Mouse (Mus musculus): ENCODE results near the gene Lgr4. TPM values are rescaled to one million over a fixed set of nuclear protein-coding genes. Genes with fewer than 3 reads are reported as not detected.

The Lgr4 gene
- polyA plus RNA-seq, 1 experiment from 2014 or later, result 3.9 TPM

DNA sequence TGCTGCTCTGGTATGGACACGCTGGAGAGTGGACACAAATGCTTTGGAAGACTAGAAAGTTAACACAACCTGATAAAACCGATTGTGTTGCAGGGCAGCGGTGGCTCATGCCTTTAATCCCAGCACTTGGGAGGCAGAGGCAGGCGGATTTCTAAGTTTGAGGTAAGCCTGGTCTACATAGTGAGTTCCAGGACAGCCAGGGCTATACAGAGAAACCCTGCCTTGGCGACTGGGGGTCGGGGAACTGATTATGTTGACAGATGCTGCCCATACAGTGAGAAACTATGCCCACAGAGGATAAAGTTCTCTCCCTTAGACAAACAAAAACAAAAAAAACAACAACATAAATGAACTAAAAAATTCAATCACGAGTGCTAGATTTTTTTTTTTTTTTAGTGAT, 99.6 kb downstream of the Lgr4 start:
- Histone ChIP-seq H3K27ac (ENCODE audit: low read depth) (no peak overlapping the region), H3K4me2 (ENCODE audit: low read depth, low read length) (peak overlapping the region; percentile 76), H3K36me3 (replicated peaks; ENCODE audit: insufficient read depth, low read length) (peaks cover 16% of the 10 kb centered on the region; the same call in 1 of the 2 replicates), H3K9me3 (ENCODE audit: low read length) (no peaks in the 10 kb centered on the region), H3K9ac (replicated peaks) (peak overlapping the region; percentile 80), H3K27me3 (ENCODE audit: insufficient read depth, low read length) (no peaks in the 10 kb centered on the region), H3K4me1 (ENCODE audit: insufficient read depth) (peaks cover 6% of the 10 kb centered on the region; the same call in 1 of the 2 replicates), H3K4me3 (ENCODE audit: low read depth, low read length) (peak overlapping the region; percentile 76)
- WGBS (ENCODE audit: insufficient replicate concordance), result 32% methylated on average over 7 of the region's 7 CpGs
- no peak for TF ChIP-seq CTCF (IDR thresholded peaks at IDR 0.05; ENCODE audit: low read depth)
- no peak for TF ChIP-seq EP300 (IDR thresholded peaks at IDR 0.05; ENCODE audit: low read depth)
- ATAC-seq (no peak), DNase-seq (no peak)

DNA sequence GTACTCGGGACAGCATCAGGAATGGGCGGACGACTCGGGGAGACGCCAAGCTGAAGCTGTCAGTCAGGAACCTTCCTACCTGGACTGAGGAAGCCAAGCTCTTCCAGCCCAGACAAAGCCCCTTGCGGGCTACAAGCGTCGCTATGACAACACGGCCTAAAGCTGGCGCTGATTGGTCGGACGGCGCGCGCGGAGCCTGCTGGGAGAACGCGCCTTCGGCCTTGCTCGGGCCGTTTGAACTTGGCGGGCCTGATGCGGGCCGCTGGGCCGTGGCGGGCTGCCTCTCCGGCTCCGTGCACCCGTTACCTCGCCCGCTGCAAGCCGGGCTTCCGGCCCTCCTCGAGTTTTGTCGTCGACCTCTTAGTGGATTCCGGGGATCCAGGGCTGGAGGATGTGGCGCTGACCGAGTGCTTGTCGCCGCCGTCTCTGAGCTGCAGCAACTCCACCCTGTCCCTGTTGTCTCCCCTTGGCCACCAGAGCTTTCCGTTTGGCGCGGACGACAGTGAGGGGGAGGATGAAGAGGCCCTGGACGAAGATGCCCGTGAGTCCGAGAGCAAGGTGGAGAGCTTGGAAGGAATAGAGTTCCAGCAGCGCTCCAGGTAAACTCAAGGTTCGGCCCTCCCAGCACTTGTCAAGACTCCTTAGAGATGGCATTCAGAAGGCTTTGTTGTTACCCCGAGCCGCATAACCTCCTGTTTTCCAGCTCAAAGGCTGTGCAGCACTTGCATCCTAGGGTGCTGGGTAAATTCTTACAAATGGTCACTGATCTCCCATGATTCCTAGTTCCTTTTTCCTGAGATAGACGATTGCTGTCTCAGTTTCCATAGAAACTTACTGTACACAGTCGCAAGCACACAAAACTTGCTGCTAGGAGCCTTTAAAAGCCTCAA, 100.4 kb downstream of the Lgr4 start, which contains the start of gene Ccdc34:
Gene Ccdc34, plus strand, starts transcription at position 202 of the 890 bp plus-strand sequence.
- H3K9ac ChIP-seq (replicated peaks), result peak within 1 kb of the TSS; percentile 80
- H3K4me3 ChIP-seq (ENCODE audit: low read depth, low read length), result peak within 1 kb of the TSS; percentile 76
- peaks cover 13% of the 10 kb centered on the region; the same call in 1 of the 2 replicates for H3K36me3 ChIP-seq (replicated peaks; ENCODE audit: insufficient read depth, low read length)
- ATAC-seq, result peak; percentile 99
- H3K27ac ChIP-seq (ENCODE audit: low read depth), result peak within 1 kb of the TSS; percentile 68
- H3K4me1 ChIP-seq (ENCODE audit: insufficient read depth), result peaks cover 6% of the 10 kb centered on the region; the same call in 1 of the 2 replicates
- no peaks in the 10 kb centered on the region for H3K27me3 ChIP-seq (ENCODE audit: insufficient read depth, low read length)
- WGBS (ENCODE audit: insufficient replicate concordance), result under 1% methylated on average over 55 of the region's 55 CpGs
- TF ChIP-seq CTCF (IDR thresholded peaks at IDR 0.05; ENCODE audit: low read depth), result no peak
- TF ChIP-seq EP300 (IDR thresholded peaks at IDR 0.05; ENCODE audit: low read depth), result no peak
- no peaks in the 10 kb centered on the region for H3K9me3 ChIP-seq (ENCODE audit: low read length)
- peak within 1 kb of the TSS; percentile 76 for H3K4me2 ChIP-seq (ENCODE audit: low read depth, low read length)
- DNase-seq, result peak; percentile 93

DNA sequence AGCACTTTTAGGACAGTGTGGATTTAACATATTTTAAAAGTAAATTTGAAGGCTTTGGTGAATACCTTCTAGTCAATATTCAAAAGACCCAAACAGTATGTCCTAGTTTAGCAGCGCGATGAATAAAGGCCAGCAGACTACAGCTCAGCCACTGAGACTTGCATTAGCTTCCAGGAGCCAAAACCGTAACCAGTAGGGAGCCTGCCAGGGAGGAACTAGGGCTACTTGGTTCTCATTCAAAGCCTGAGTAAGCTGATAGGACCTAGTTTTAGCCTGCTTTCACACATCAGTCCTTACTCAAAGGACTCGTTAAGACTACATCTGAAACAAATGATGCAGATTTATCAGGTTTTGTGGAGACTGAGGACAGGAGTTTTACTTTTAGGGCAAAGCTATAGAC, 102.2 kb downstream of the Lgr4 start:
- H3K9ac ChIP-seq (replicated peaks), result no peak overlapping the region

DNA sequence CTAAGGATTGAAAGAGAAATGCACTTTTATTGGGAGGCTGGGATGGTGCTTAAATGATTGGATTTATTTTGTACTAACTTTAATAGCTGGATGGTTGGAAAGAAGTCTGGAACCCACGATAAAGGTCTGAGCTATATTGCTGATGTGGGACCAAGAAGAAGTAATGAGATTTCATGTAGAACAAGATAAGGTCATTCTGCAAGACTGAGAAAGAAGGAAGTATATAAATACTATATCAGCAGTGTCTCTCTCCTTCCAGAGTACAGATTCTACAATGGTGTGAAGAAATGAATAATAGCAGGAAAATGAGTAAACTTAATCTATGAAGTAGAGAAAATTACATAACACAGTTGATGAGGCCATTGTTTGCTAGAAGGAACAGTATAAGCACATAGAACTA, 103.0 kb downstream of the Lgr4 start:
- Histone ChIP-seq H3K4me1 (ENCODE audit: insufficient read depth) (peaks cover 6% of the 10 kb centered on the region; the same call in 1 of the 2 replicates), H3K9me3 (ENCODE audit: low read length) (no peaks in the 10 kb centered on the region), H3K27me3 (ENCODE audit: insufficient read depth, low read length) (no peaks in the 10 kb centered on the region), H3K27ac (ENCODE audit: low read depth) (no peak overlapping the region), H3K4me3 (ENCODE audit: low read depth, low read length) (no peak overlapping the region), H3K9ac (replicated peaks) (no peak overlapping the region), H3K4me2 (ENCODE audit: low read depth, low read length) (no peak overlapping the region), H3K36me3 (replicated peaks; ENCODE audit: insufficient read depth, low read length) (peaks cover 13% of the 10 kb centered on the region; the same call in 1 of the 2 replicates)
- WGBS (ENCODE audit: insufficient replicate concordance), result 87% methylated on average over 1 of the region's 1 CpGs
- no peak for TF ChIP-seq CTCF (IDR thresholded peaks at IDR 0.05; ENCODE audit: low read depth)
- no peak for TF ChIP-seq EP300 (IDR thresholded peaks at IDR 0.05; ENCODE audit: low read depth)
- ATAC-seq, result no peak
- DNase-seq, result no peak

More for the DNA sequence above, 102.2 kb downstream of the Lgr4 start:
- H3K27ac ChIP-seq (ENCODE audit: low read depth), result no peak overlapping the region
- peak overlapping the region; percentile 76; the same call in 1 of the 2 replicates for H3K4me2 ChIP-seq (ENCODE audit: low read depth, low read length)
- no peak for DNase-seq
- 91% methylated on average over 4 of the region's 4 CpGs for WGBS (ENCODE audit: insufficient replicate concordance)
- H3K4me1 ChIP-seq (ENCODE audit: insufficient read depth), result peaks cover 6% of the 10 kb centered on the region; the same call in 1 of the 2 replicates
- no peak for ATAC-seq
- no peaks in the 10 kb centered on the region for H3K9me3 ChIP-seq (ENCODE audit: low read length)
- H3K36me3 ChIP-seq (replicated peaks; ENCODE audit: insufficient read depth, low read length), result peaks cover 13% of the 10 kb centered on the region; the same call in 1 of the 2 replicates
- no peak for TF ChIP-seq CTCF (IDR thresholded peaks at IDR 0.05; ENCODE audit: low read depth)
- TF ChIP-seq EP300 (IDR thresholded peaks at IDR 0.05; ENCODE audit: low read depth), result no peak
- H3K4me3 ChIP-seq (ENCODE audit: low read depth, low read length), result no peak overlapping the region
- H3K27me3 ChIP-seq (ENCODE audit: insufficient read depth, low read length), result no peaks in the 10 kb centered on the region

DNA sequence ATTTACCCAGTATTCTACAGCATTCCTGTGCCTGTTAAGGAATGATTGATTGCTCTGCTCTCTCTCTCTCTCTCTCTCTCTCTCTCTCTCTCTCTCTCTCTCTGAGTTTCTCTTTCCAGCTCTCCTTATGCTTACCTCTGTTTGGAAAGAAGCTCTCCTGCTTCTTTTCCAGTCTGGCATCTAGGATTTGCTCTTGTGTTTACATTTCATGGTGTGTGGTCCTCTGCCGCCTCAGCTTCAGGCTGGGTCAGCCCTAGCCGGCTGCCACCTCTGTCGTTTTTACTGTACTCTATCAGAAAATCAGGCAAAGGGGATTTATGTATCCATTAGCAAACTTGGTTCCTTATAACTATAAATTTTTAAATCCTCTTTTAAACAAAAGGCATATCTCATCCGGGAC, 118.8 kb downstream of the Lgr4 start:
- H3K9me3 ChIP-seq (ENCODE audit: low read length), result no peaks in the 10 kb centered on the region
- DNase-seq, result no peak
- H3K4me1 ChIP-seq (ENCODE audit: insufficient read depth), result 0 out of 2 replicates have a peak, but pooled peaks cover 3% of the 10 kb centered on the region
- H3K9ac ChIP-seq (replicated peaks), result no peak overlapping the region
- WGBS (ENCODE audit: insufficient replicate concordance), result 56% methylated on average over 4 of the region's 4 CpGs
- H3K27ac ChIP-seq (ENCODE audit: low read depth), result no peak overlapping the region
- H3K27me3 ChIP-seq (ENCODE audit: insufficient read depth, low read length), result no peaks in the 10 kb centered on the region
- no peak for TF ChIP-seq CTCF (IDR thresholded peaks at IDR 0.05; ENCODE audit: low read depth)
- TF ChIP-seq EP300 (IDR thresholded peaks at IDR 0.05; ENCODE audit: low read depth), result no peak
- 0 out of 2 replicates have a peak overlapping the region, but pooled peaks have one; percentile 36 for H3K4me2 ChIP-seq (ENCODE audit: low read depth, low read length)
- no peak overlapping the region for H3K4me3 ChIP-seq (ENCODE audit: low read depth, low read length)
- peaks cover 4% of the 10 kb centered on the region for H3K36me3 ChIP-seq (replicated peaks; ENCODE audit: insufficient read depth, low read length)
- ATAC-seq, result no peak

DNA sequence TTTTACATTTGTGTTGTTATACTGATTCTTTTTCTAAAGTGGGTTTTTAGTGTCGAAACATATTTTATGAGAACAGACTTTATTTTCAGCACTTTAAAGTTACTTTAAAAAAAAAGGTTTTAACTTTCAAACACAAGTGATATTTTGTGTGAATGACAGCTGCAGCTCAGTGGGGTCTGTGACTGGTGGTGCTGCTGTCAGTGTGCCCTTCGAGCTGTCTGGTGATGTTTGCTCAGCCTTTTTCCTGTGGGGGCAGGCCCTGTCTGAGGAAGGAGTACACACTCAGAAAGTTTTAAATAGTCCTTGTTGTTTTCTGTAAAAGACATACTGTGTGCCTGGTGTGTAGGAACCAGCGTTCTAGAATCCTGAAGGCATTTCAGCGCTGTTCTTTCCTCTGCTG, 119.2 kb downstream of the Lgr4 start:
- ATAC-seq, result no peak
- Histone ChIP-seq H3K9me3 (ENCODE audit: low read length) (no peaks in the 10 kb centered on the region), H3K9ac (replicated peaks) (0 out of 2 replicates have a peak overlapping the region, but pooled peaks have one; percentile 19), H3K27ac (ENCODE audit: low read depth) (no peak overlapping the region), H3K36me3 (replicated peaks; ENCODE audit: insufficient read depth, low read length) (peaks cover 4% of the 10 kb centered on the region), H3K4me2 (ENCODE audit: low read depth, low read length) (no peak overlapping the region), H3K4me3 (ENCODE audit: low read depth, low read length) (no peak overlapping the region), H3K4me1 (ENCODE audit: insufficient read depth) (0 out of 2 replicates have a peak, but pooled peaks cover 3% of the 10 kb centered on the region), H3K27me3 (ENCODE audit: insufficient read depth, low read length) (no peaks in the 10 kb centered on the region)
- no peak for TF ChIP-seq EP300 (IDR thresholded peaks at IDR 0.05; ENCODE audit: low read depth)
- TF ChIP-seq CTCF (IDR thresholded peaks at IDR 0.05; ENCODE audit: low read depth), result no peak
- 71% methylated on average over 4 of the region's 4 CpGs for WGBS (ENCODE audit: insufficient replicate concordance)
- DNase-seq, result no peak
